Mouse (Mus musculus): Measurements from ENCODE around the gene Usp50.

DNA sequence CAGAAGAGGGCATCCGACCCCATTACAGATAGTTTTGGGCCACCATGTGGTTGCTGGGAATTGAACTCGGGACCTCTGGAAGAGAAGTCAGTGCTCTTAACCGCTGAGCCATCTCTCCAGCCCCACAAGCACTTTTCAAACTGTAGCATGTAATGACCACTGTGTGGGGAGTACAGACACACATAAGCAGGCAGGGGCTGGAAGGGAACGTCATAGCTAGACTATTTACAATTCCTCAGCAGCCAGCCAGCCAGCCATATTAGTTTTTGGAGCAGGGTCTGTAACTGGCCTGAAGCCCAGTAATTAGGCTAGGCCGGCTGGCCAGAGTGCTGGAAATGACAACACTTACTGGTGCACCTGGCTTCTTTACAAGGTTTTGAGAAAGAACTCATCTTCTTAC lies 15.2 kb upstream of the Usp50 start:
- TF ChIP-seq CTCF (IDR thresholded peaks at IDR 0.05; ENCODE audit: low read depth, low read length) (no peak), POLR2A (IDR thresholded peaks at IDR 0.05; ENCODE audit: insufficient read depth, low read length) (no peak), EP300 (IDR thresholded peaks at IDR 0.05; ENCODE audit: insufficient read depth, low read depth, low read length) (no peak)

Measured in ES-Bruce4 (cell line).